Comparison of ENCODE assay signal across 8 mouse cellular contexts in genomic region chr17:27656011-27656399, GRCm38 (mm10). TPM values are rescaled to one million over a fixed set of nuclear protein-coding genes. Genes with fewer than 3 reads are reported as not detected.
DNase-seq lines count a peak whose midpoint lies in the region; ATAC-seq and TF ChIP-seq lines count a peak whose summit lies in the region.

No protein-coding gene starts in this region.

- 3% methylated on average over 14 of the region's 14 CpGs for WGBS in hindbrain, embryonic 14.5 days
- under 1% methylated on average over 13 of the region's 14 CpGs for WGBS in limb, embryonic 13.5 days

- H3K27ac ChIP-seq in cortical plate, adult 2 months (ENCODE audit: insufficient read depth, low read length), result peak overlapping the region; percentile 75
- H3K27ac ChIP-seq in hindbrain, embryonic 14.5 days, result peak overlapping the region; percentile 62; the same call in 1 of the 2 replicates
- no peak overlapping the region for H3K27ac ChIP-seq in limb, embryonic 13.5 days
- no peak overlapping the region for H3K27ac ChIP-seq in gastrocnemius, adult 2 months

- TF ChIP-seq CTCF in cortical plate, adult 2 months (IDR thresholded peaks at IDR 0.05; ENCODE audit: extremely low read depth, insufficient read depth, low read length), result no peak
- TF ChIP-seq CTCF in gastrocnemius, adult 2 months (IDR thresholded peaks at IDR 0.05), result no peak

- H3K9ac ChIP-seq in hindbrain, embryonic 14.5 days, result peak overlapping the region; percentile 82
- H3K9ac ChIP-seq in limb, embryonic 13.5 days, result peak overlapping the region; percentile 62

- intact Hi-C loops in gastrocnemius, adult 2 months (cut with DNase I), result no loop called here
- intact Hi-C loops in gastrocnemius, postnatal 14 days (cut with DNase I; ENCODE audit: low total_unique reads), result no loop called here

- no peaks in the 10 kb centered on the region for H3K9me3 ChIP-seq in hindbrain, embryonic 14.5 days (ENCODE audit: control insufficient read depth, low read length)
- no peaks in the 10 kb centered on the region for H3K9me3 ChIP-seq in limb, embryonic 13.5 days

- no peak; the same call in 1 of the 2 replicates for ATAC-seq in hindbrain, embryonic 14.5 days (ENCODE audit: low FRiP score)
- ATAC-seq in limb, embryonic 13.5 days (ENCODE audit: low FRiP score, low read depth), result no peak

- no peaks in the 10 kb centered on the region for H3K36me3 ChIP-seq in hindbrain, embryonic 14.5 days (replicated peaks; ENCODE audit: control insufficient read depth, insufficient read depth)
- H3K36me3 ChIP-seq in limb, embryonic 13.5 days, result no peaks in the 10 kb centered on the region

- H3K4me1 ChIP-seq in cortical plate, adult 2 months (ENCODE audit: control insufficient read depth, insufficient read depth, low read length), result no peaks in the 10 kb centered on the region
- H3K4me1 ChIP-seq in hindbrain, embryonic 14.5 days (replicated peaks; ENCODE audit: control insufficient read depth, insufficient read depth, low read length), result peaks cover 10% of the 10 kb centered on the region; the same call in 1 of the 2 replicates
- peaks cover 18% of the 10 kb centered on the region for H3K4me1 ChIP-seq in limb, embryonic 13.5 days

- no peaks in the 10 kb centered on the region for H3K27me3 ChIP-seq in hindbrain, embryonic 14.5 days (ENCODE audit: control insufficient read depth, insufficient read depth, low read length)
- peaks cover 39% of the 10 kb centered on the region for H3K27me3 ChIP-seq in limb, embryonic 13.5 days

- H3K4me2 ChIP-seq in hindbrain, embryonic 14.5 days (replicated peaks), result peak overlapping the region; percentile 83
- H3K4me2 ChIP-seq in limb, embryonic 13.5 days (replicated peaks), result peak overlapping the region; percentile 96

- DNase-seq in kidney, postnatal 4 days, result peak; percentile 25 to 29
- DNase-seq in kidney, postnatal 36 days, result no peak
- no peak for DNase-seq in hindbrain, embryonic 14.5 days (ENCODE audit: low spot score)
- peak; percentile 81 to 82 for DNase-seq in right cerebral cortex, adult 2 months (ENCODE audit: low spot score in 2 of 2)
- DNase-seq in gastrocnemius, adult 2 months, result no peak
- no peak for DNase-seq in gastrocnemius, postnatal 14 days

- peak overlapping the region; percentile 85 for H3K4me3 ChIP-seq in cortical plate, adult 2 months (ENCODE audit: insufficient read depth, low read length)
- H3K4me3 ChIP-seq in hindbrain, embryonic 14.5 days (replicated peaks; ENCODE audit: low read length), result peak overlapping the region; percentile 75
- H3K4me3 ChIP-seq in limb, embryonic 13.5 days, result peak overlapping the region; percentile 56
- H3K4me3 ChIP-seq in gastrocnemius, adult 2 months, result no peak overlapping the region; the same call in 1 of the 2 replicates

- no peak for TF ChIP-seq POLR2A in cortical plate, adult 2 months (IDR thresholded peaks at IDR 0.05; ENCODE audit: extremely low read depth, insufficient read depth, low read length)

RNA-seq across cellular contexts. Expression of gene Pacsin1, which starts 0.7 kb away (rescaled TPM):
- polyA plus RNA-seq in cortical plate, adult 2 months (2012; rRNA removed), result 254 and 258 TPM in 2 replicates
- polyA plus RNA-seq in hindbrain, embryonic 14.5 days (2014; fragmentation: Nextera tagmentation; extraction: Ambion mirVana), result 44.5 and 51.7 TPM in 2 replicates
- polyA plus RNA-seq in limb, embryonic 13.5 days (2015; fragmentation: Nextera tagmentation; extraction: Ambion mirVana), result 5.0 and 6.2 TPM in 2 replicates
- total RNA-seq in gastrocnemius, adult 2 months (2021), result under 1 TPM in 1 of 2 experiments, not detected in 1; 0.18 TPM
- under 1 TPM; 0.13 to 0.23 TPM for total RNA-seq in gastrocnemius, postnatal 14 days (2021)

RNA-seq across cellular contexts. Expression of gene Rps10, which starts 19.5 kb away (rescaled TPM):
- 525 and 561 TPM in 2 replicates for polyA plus RNA-seq in cortical plate, adult 2 months (2012; rRNA removed)
- polyA plus RNA-seq in hindbrain, embryonic 14.5 days (2014; fragmentation: Nextera tagmentation; extraction: Ambion mirVana), result 489 and 624 TPM in 2 replicates
- 906 and 924 TPM in 2 replicates for polyA plus RNA-seq in limb, embryonic 13.5 days (2015; fragmentation: Nextera tagmentation; extraction: Ambion mirVana)
- 100 to 1,000 TPM; 342 to 407 TPM for total RNA-seq in gastrocnemius, adult 2 months (2021)
- total RNA-seq in gastrocnemius, postnatal 14 days (2021), result 100 to 1,000 TPM; 514 to 595 TPM

RNA-seq across cellular contexts. Expression of gene RPS10-NUDT3, which starts 21.0 kb away (rescaled TPM):
- 0.15 and 0.47 TPM in 2 replicates for polyA plus RNA-seq in cortical plate, adult 2 months (2012; rRNA removed)
- polyA plus RNA-seq in hindbrain, embryonic 14.5 days (2014; fragmentation: Nextera tagmentation; extraction: Ambion mirVana), result not detected in 2 replicates
- not detected in 2 replicates for polyA plus RNA-seq in limb, embryonic 13.5 days (2015; fragmentation: Nextera tagmentation; extraction: Ambion mirVana)
- total RNA-seq in gastrocnemius, adult 2 months (2021), result 1 to 10 TPM in 1 of 2 experiments, not detected in 1; 1.4 TPM
- total RNA-seq in gastrocnemius, postnatal 14 days (2021), result not detected

RNA-seq across cellular contexts. Expression of gene Nudt3, which starts 32.7 kb away (rescaled TPM):
- 371 and 398 TPM in 2 replicates for polyA plus RNA-seq in cortical plate, adult 2 months (2012; rRNA removed)
- polyA plus RNA-seq in hindbrain, embryonic 14.5 days (2014; fragmentation: Nextera tagmentation; extraction: Ambion mirVana), result 107 and 115 TPM in 2 replicates
- 99.5 and 102 TPM in 2 replicates for polyA plus RNA-seq in limb, embryonic 13.5 days (2015; fragmentation: Nextera tagmentation; extraction: Ambion mirVana)
- 100 to 1,000 TPM; 222 to 261 TPM for total RNA-seq in gastrocnemius, adult 2 months (2021)
- total RNA-seq in gastrocnemius, postnatal 14 days (2021), result 100 to 1,000 TPM; 218 to 230 TPM

Comparison
In these comparisons a context has a peak if more than half of its experiments do, and no peak if none do; other contexts are left out.
1. DNase-seq: peak in kidney, postnatal 4 days (2 of 2) and right cerebral cortex, adult 2 months (2 of 2); none in kidney, postnatal 36 days (0 of 2), hindbrain, embryonic 14.5 days (single experiment), gastrocnemius, adult 2 months (single experiment) and gastrocnemius, postnatal 14 days (single experiment).
2. H3K27ac ChIP-seq: peak in cortical plate, adult 2 months (single experiment) and hindbrain, embryonic 14.5 days (single experiment); none in limb, embryonic 13.5 days (single experiment) and gastrocnemius, adult 2 months (single experiment).